Mouse (Mus musculus) right cerebral cortex, postnatal 4 days (tissue): ENCODE data around the gene Armcx1.
"Not testable (repeated sequence)": the region's sequence is repeated elsewhere in the genome, so short reads cannot be mapped to it uniquely, and the experiment has no call there.

Experiments used
- DNase-seq: peaks from one replicate; pipeline ENCODE4 v3.0.0-alpha.2; 2022

Armcx1 gene

DNA sequence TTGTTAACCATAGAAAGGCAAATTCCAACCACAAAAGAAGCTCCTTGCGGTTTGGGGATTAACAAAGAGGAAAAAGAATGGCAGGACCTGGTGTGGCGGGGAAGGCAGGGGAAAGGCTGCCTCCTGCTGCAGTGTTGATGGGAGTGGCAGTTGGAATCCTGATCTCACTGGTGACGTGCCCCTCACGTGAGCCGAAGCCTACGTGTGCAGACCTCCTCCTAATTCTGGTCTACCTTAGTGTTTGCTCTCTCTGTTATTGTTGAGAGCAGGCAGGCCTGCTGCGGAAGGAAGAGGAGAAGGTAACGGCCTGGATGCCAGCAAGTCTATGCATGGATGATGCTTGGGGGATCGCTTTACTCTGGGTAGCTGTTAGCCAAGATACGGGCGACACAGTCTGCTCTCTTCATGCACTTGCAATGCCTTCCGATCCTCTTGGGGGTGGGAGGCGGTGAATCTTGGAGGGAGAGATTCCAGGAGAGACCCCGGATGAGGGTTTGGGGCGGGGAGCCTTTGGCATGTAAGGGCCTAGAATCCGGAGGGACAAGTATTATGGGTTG lies at the start of gene Armcx1:
Gene Armcx1 (plus strand): TSS at position 212 of the 557 bp plus-strand sequence.
- DNase-seq: peak; percentile 52

- DNase-seq: no peak
Measured at GRCm38 (mm10) chrX:134675022-134675421, 42.7 kb upstream of the Armcx1 start.

- no peak for DNase-seq
Measured at GRCm38 (mm10) chrX:134675959-134676358, 41.8 kb upstream of the Armcx1 start.

GRCm38 (mm10) chrX:134684936-134685335 lies 32.8 kb upstream of the Armcx1 start:
- DNase-seq: no peak

- DNase-seq: peak; percentile 76
Measured at GRCm38 (mm10) chrX:134686267-134686666, 31.5 kb upstream of the Armcx1 start, which contains the start of gene Armcx4. TSS of gene Armcx4 (plus strand) at chrX:134686519.

GRCm38 (mm10) chrX:134686739-134687171 lies 31.0 kb upstream of the Armcx1 start:
- DNase-seq: peak; percentile 29

DNA sequence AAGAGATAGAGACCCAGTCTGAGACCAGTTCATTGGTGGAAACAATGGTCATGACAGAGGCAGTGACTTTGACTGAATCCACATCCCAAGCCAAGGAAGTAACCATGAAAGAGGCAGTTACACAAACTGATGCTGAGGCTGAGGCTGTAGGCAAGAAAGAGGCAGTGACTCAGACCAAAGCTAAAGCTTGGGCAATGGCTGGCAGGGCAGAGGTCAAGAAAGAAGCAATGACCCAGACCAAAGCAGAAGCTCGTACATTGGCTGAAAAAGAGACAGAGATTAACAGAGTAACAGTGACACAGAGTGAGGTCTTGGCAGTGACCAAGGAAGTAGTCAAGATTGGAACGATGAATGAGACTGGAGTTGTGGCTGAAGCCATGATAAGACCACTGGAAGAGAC lies 28.1 kb upstream of the Armcx1 start:
- no peak for DNase-seq

DNA sequence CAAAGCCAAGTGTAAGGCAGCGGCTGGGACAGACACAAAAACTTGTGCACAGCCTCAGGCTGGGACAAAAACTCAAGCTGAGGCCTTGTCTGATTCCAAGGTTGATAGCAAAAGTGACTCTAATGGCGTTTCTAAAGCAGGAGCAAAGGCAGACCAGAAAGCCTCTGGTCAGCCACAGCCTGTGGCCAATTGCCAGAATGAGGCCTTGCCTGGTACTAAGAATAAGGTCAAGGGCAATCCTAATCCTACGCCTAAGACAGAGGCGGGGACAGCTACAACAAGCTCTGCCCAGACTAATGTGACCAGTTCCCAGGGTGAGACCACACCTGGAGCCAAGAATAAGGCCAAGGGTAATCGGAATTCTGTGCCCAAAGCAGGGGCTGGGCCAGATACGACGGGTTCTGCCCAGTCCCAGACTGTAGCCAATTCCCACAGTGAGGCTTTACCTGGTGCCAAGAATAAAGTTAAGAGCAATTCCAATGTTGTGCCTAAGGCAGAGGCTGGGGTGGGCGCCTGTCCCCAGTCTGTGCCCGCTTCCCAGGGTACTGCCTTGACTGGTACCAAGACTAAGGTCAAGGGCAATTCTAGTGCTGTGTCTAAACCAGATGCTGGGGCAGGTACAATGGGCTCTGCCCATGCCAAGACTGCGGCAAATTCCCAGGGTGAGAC lies 26.8 kb upstream of the Armcx1 start:
- no peak for DNase-seq

- DNase-seq: no peak
Measured at GRCm38 (mm10) chrX:134691540-134691935, 26.2 kb upstream of the Armcx1 start.

- no peak for DNase-seq
Measured at GRCm38 (mm10) chrX:134716863-134717262, 900 bp upstream of the Armcx1 start.

DNA sequence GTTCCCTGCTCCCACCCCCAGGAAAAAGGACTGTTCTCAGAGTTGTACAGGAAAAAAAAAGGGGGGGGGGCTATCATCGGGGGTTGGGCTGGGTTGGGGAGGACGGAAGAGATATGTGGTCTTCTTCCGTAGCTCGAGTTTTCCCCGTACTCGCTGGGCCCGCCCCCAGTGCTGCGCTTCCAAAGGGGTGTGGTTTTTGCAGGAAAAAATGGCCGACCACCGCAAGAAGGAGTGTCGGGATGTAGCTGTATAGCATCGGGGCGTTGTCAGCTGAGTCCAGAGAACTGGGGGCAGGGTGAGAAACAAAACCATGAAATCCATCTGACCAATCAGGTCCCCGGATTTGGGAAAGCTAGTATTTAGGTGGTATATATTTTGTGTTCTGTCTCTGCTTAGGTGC lies 761 bp downstream of the Armcx1 start:
- peak; percentile 65 for DNase-seq

DNA sequence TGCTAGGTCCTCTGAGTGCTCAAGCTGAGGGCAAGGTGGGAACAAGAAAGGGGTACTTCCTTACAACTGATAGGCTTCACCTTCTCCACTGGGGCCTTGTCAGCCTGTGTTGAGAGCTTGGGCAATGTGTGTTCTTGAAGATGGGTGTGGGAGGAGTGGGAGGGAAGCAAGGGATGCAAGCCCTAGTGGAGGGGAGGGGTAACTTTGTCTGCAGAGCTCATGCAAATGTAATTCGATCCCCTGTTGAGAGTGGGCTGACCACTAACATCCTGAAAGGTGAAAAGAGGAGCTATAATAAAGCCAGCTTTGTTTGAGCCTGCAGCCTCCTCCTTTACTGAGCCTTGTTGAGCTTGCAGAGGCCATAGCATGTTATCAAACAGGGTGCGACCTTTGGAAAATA lies 6.0 kb downstream of the Armcx1 start:
- not testable (repeated sequence) for DNase-seq

DNA sequence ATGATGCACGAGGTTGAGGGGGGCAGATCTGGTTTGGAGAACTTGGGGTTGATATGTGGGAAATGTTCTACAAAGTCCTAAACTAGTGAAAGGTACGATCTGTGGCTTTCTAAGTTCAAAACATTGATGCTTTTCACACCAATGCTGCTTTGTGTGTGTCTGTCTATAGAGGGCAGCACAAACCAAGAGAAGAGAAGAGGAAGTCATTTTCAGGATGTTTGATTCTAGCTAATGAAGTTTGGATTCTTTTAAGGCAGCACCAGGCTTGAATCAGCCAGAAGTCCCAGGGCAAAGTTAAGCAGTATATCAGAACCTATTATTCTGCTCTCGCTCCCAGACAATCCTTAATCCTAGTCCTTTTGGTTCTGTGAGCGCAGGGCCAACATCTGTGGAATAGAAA lies 12.0 kb downstream of the Armcx1 start:
- no peak for DNase-seq

- DNase-seq: no peak
Measured at GRCm38 (mm10) chrX:134737796-134738195, 20.0 kb downstream of the Armcx1 start.

DNA sequence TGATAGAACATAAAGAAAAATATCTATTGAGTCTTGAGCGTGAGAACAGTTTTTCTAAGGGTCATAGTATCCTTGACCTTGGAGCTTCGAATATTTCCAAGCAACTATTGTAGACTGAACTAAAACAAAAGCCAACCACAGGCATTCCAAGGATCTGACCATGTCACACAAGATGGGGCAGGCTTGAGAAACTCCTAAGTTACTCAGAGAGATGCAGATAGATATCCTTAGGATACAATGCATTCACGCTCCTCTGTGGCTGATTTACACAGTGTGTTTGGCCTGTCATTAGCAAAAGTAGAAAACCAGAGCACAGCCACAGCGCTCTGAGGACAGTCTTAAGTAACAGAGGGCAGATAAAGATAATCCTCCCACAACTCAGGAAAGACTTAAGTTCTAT lies 21.4 kb downstream of the Armcx1 start:
- no peak for DNase-seq

DNA sequence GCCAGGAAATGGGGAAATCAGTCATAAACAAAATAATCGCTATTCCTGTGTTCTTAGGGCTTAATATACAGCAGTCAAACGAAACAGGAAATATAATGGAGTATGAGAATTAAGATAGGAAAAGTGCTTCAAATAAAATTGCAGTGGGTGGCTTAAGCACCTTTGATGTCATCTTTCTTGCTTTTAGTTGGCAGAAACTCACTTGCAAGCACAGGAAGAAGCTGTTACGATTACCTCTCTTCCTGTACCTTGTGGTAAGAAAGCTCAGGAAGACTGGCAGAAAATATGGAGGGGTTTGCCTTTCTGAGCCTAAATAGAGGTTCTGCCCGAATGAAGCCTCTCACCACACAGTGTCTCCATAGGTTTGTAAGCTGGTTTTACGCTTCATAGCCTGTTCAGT lies 24.1 kb downstream of the Armcx1 start:
- DNase-seq: no peak

DNA sequence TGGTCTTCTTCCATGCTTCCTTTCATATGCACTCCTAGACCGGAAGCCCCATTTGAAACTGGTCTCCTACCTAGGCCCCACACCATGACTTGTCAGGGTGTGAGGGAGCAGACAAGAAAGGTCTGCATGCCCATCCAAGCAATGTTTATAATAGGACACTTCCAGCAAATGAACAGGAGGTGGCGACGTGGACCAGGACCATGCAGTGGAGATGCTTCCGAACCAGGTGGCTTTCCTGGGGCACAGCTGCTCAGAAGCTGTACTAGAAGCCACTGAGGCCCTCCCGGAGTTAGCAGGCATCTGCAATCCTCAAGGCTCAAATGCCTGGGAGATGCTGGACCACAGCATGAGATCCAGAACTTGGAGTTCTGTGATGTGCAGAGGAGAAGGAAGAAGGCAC lies 28.7 kb downstream of the Armcx1 start:
- DNase-seq: peak; percentile 21

- DNase-seq: peak; percentile 64
Measured at GRCm38 (mm10) chrX:134750764-134751592, 33.2 kb downstream of the Armcx1 start, which contains the start of gene Armcx6. TSS of gene Armcx6 (minus strand) at chrX:134751417.

DNA sequence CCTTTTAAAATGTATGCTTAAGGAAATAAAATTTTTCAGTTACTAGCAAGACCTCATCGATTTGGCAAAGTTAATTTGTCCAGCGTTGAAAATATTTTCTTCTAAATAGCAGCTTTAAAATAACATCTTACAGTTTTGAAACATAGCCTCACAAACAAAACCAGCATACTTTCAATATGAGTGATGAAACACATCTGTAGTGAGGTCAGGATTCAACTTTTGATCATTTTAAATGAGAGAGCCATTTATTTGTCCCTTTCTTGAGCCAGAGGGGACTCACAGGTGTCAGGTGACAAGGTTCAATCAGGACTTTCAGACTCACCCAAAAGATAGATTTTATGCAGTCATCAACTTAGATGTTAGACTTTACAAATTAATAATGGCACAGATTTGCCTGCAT lies 34.1 kb downstream of the Armcx1 start:
- DNase-seq: no peak

DNA sequence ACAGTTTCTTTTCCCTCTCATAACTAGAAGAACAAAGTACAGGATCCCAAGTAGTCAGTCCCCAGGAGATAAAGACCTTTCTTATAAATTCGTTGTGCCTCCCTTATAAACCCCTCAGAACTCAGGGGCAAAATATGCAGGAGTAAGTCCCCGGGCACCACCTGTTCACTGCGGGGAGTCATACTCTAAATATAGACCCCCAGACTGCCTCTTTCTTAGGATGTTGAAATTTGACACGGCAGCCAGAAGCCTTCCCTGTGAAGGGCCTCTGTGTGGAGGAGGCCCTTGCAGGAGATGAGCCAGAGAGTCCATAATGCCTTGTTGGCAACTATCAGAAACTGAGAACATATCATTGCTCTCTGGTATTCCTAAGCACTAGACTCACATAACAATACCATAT lies 34.8 kb downstream of the Armcx1 start:
- DNase-seq: no peak

- peak; percentile 56 for DNase-seq
Measured at GRCm38 (mm10) chrX:134756434-134757292, 38.9 kb downstream of the Armcx1 start, which contains the start of gene Armcx3. TSS of gene Armcx3 (plus strand) at chrX:134756595.

DNA sequence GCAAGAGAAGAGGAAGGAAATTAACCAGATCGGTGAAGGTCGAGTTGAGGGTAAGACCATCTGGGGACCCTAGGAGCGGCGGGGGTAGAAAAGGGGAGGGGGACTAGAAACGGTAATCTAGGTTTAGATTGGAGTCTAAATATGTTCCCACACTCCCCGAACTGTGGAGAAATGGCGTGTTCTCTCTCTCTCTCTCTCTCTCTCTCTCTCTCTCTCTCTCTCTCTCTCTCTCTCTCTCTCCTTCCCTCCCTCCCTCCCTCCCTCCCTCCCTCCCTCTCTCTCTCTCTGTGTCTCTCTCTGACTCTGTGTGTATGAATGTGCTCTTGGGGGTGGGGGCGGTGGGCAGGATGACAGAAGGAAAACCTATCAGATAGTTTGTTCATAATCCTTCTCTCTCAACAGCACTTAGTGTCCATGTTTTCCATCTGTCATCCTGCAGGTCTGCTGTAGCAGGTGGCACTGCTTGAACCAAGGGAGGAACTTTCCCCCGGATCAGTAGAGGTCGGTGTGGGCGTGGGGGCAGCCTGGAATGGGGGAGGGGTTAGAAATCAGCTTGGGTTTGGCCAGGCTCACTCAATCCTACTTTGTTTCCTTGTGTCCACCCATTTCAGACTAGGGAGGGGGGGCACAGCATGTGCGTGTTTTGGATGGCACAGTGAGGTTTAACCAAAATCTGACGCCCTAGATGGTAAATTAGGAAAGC lies 39.7 kb downstream of the Armcx1 start:
- no peak for DNase-seq
